Mouse (Mus musculus) stomach, postnatal 0 days (tissue): Measurements from ENCODE around the gene Ccdc43. TPM values are rescaled to one million over a fixed set of nuclear protein-coding genes. Genes with fewer than 3 reads are reported as not detected.

Experiments used
- ATAC-seq: fragments of 200-750 bp; cut with Nextera tagmentation; 2 replicates; pipeline ENCODE4 v1.8.0; 2017; ENCODE audit not compliant: low FRiP score, low TSS enrichment
- DNase-seq: peaks from one replicate; pipeline ENCODE4 v3.0.0-alpha.2; 2016; ENCODE audit warnings: low spot score
- H3K27ac ChIP-seq: fragments of 300-500 bp; sonication (generic); replicated peaks from 2 replicates; pipeline ENCODE4 v1.5.1; 2014; ENCODE audit warnings: mild to moderate bottlenecking, control low read depth
- H3K27me3 ChIP-seq: fragments of 300-500 bp; sonication (generic); 2 replicates; pipeline ENCODE4 v1.6.1; 2014; ENCODE audit warnings: low read length; ENCODE audit not compliant: control insufficient read depth, insufficient read depth
- H3K36me3 ChIP-seq: fragments of 300-500 bp; sonication (generic); 2 replicates; pipeline ENCODE4 v1.6.1; 2014; ENCODE audit warnings: low read length, mixed read lengths; ENCODE audit not compliant: control insufficient read depth, insufficient read depth
- H3K4me1 ChIP-seq: fragments of 300-500 bp; sonication (generic); replicated peaks from 2 replicates; pipeline ENCODE4 v1.6.1; 2014; ENCODE audit warnings: antibody characterized with exemption; ENCODE audit not compliant: control insufficient read depth, insufficient read depth
- H3K4me2 ChIP-seq: fragments of 300-500 bp; sonication (generic); replicated peaks from 2 replicates; pipeline ENCODE4 v1.6.1; 2014; ENCODE audit warnings: low read depth, mild to moderate bottlenecking, control low read depth, moderate library complexity
- H3K4me3 ChIP-seq: fragments of 300-500 bp; sonication (generic); 2 replicates; pipeline ENCODE4 v1.5.1; 2014; ENCODE audit warnings: low read depth, low read length, control low read depth
- H3K9ac ChIP-seq: fragments of 300-500 bp; sonication (generic); 2 replicates; pipeline ENCODE4 v1.6.1; 2014; ENCODE audit warnings: mild to moderate bottlenecking, low read length, control low read depth, mixed read lengths
- H3K9me3 ChIP-seq: fragments of 300-500 bp; sonication (generic); 2 replicates; pipeline ENCODE4 v1.6.1; 2016; ENCODE audit warnings: low read length; ENCODE audit not compliant: control insufficient read depth
- CTCF ChIP-seq: IDR thresholded peaks from 2 replicates; pipeline ENCODE4 v1.5.1; 2016; ENCODE audit warnings: antibody characterized with exemption, low read depth, mild to moderate bottlenecking, moderate library complexity
- EP300 ChIP-seq: optimal IDR thresholded peaks from 2 replicates; pipeline ENCODE3; 2016; ENCODE audit warnings: antibody characterized with exemption
- WGBS: fragments of 180-500 bp; shearing (Covaris S2); extraction: QIAGEN DNeasy Blood & Tissue Kit; methylation state at CpG from one replicate; pipeline ENCODE4 v1.1.7; 2014; 5-methylcytosine and 5-hydroxymethylcytosine counted together
- polyA plus RNA-seq: library from polyadenylated mRNA; unstranded; fragments of >200 nt; fragmentation: Nextera tagmentation; extraction: Ambion mirVana; gene quantifications from 2 replicates; pipeline ENCODE4 v1.2.1, GENCODE M21; 2015

Ccdc43 gene
- polyA plus RNA-seq, 1 experiment from 2014 or later: 19.0 TPM

DNA sequence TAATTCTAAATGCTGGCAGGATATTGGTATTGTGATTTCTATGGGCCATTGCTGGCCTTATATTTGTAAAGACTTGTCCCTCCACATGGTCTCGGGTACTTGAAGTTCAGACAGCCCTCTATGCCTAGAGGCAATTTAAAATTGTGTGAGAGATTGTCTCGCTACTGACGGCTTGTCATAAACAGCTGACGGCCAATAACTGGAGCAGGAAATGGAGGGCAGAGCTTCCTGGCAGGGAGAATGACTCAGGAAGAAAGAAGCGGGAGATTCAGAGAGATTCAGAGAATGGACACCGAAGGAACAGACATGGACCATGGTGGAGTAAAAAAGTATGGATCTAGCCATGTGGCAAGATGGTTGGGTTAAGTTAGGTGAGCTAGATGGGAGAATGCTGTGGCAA is 40.7 kb downstream of the Ccdc43 start:
- Histone ChIP-seq H3K4me3 (no peak overlapping the region), H3K36me3 (no peaks in the 10 kb centered on the region), H3K9ac (no peak overlapping the region), H3K27ac (no peak overlapping the region), H3K9me3 (no peaks in the 10 kb centered on the region), H3K27me3 (no peaks in the 10 kb centered on the region), H3K4me1 (no peaks in the 10 kb centered on the region), H3K4me2 (no peak overlapping the region)
- DNase-seq: no peak
- TF ChIP-seq EP300 (no peak), CTCF (no peak)
- 53% methylated on average over 6 of the region's 6 CpGs for WGBS
- no peak for ATAC-seq

DNA sequence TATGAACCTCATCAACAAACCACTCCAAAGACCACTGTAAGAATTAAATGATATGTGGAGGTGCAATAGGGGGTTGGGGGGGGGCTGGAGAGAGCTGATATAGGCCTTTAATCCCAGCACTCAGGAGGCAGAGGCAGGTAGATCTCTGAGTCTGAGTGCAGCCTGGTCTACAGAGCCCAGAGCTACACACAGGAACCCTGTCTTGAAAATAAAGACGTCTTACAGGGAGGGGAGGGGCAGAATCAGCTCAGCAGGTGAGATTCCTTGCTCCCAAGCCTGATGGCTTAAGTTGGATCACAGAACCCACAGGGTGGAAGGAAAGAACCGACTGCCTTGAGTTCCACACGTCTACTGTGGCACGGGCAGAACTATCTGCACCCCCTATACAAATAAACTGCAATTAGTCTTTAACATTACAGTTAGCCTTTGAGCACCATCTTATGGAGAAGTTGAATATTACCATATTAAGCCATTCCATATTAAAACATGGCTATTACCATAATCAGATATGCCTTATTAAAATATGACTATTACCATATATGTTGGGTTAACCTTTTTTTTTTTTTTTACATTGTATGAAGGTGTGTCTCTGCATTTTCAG is 41.2 kb downstream of the Ccdc43 start:
- H3K9me3 ChIP-seq: no peaks in the 10 kb centered on the region
- H3K36me3 ChIP-seq: no peaks in the 10 kb centered on the region
- 8% methylated on average over 4 of the region's 4 CpGs for WGBS
- no peak overlapping the region for H3K9ac ChIP-seq
- H3K4me2 ChIP-seq: 0 out of 2 replicates have a peak overlapping the region, but pooled peaks have one; percentile 1
- DNase-seq: no peak
- 0 out of 2 replicates have a peak overlapping the region, but pooled peaks have one; percentile 3 for H3K27ac ChIP-seq
- no peak; the same call in 1 of the 2 replicates for ATAC-seq
- H3K4me1 ChIP-seq: no peaks in the 10 kb centered on the region
- H3K27me3 ChIP-seq: no peaks in the 10 kb centered on the region
- no peak overlapping the region for H3K4me3 ChIP-seq
- no peak for TF ChIP-seq EP300
- peak; percentile 84 for TF ChIP-seq CTCF

DNA sequence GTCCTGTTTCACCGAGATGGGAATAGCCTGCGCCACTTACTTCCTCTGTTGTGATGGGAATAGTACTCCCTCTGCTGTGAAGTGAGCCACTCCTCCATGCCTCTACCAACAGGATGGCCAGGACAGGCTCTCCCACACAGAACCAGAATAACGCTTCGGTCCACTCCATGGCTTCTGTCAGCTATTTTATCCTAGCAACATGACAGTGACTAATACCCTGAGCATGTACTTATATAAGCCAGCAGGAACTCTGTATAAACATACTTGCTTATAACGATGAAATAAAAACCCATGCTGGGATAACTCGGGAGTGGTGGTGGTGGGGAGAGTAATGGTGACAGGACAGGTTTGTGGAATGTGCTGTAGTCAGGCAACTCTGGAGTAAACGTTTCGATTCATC is 41.7 kb downstream of the Ccdc43 start:
- Histone ChIP-seq H3K4me3 (no peak overlapping the region), H3K9ac (no peak overlapping the region), H3K4me2 (no peak overlapping the region), H3K27ac (0 out of 2 replicates have a peak overlapping the region, but pooled peaks have one; percentile 13), H3K27me3 (no peaks in the 10 kb centered on the region), H3K9me3 (no peaks in the 10 kb centered on the region), H3K4me1 (no peaks in the 10 kb centered on the region), H3K36me3 (no peaks in the 10 kb centered on the region)
- DNase-seq: no peak
- 40% methylated on average over 8 of the region's 8 CpGs for WGBS
- peak; percentile 53 for ATAC-seq
- TF ChIP-seq EP300: no peak

DNA sequence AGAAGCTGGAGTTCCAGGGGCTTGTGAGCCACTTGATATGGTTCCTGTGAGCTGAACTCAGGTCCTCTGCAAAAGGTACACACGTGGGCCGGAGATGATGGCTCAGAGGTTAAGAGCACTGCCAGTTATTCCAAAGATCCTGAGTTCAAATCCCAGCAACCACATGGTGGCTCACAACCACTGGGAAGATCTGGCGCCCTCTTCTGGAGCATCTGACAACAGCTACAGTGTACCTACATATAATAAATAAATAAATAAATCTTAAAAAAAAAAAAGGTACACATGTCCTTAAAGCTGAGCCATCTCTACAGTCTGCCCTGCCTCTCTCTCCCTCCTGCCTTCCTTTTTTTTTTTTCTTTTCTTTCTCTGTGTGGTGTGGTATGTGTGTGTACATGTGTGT is 44.7 kb downstream of the Ccdc43 start:
- no peak for DNase-seq

DNA sequence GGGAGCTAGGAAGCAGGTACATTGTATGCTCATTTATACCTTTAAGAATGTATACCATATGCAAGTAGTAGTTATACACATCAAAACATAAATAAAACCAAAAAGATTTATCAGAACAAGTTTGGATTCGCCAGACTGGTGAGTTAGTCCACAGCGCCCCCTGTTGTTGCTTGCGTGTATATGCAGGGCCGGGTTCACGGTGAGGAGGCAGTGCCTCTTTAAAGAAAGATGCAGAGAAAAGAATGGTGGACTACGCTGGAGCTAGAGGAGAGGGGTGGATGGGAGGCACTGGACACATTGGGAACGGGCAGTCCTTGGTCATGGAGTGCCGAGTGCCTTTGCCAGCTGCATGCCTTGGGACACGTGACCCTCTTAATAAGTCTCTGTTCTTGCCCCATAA is 46.2 kb downstream of the Ccdc43 start:
- Histone ChIP-seq H3K36me3 (no peaks in the 10 kb centered on the region), H3K4me2 (no peak overlapping the region), H3K27ac (no peak overlapping the region), H3K27me3 (no peaks in the 10 kb centered on the region), H3K9ac (no peak overlapping the region), H3K4me3 (no peak overlapping the region), H3K9me3 (no peaks in the 10 kb centered on the region), H3K4me1 (no peaks in the 10 kb centered on the region)
- 5% methylated on average over 9 of the region's 9 CpGs for WGBS
- DNase-seq: peak; percentile 79
- no peak; the same call in 1 of the 2 replicates for ATAC-seq
- TF ChIP-seq CTCF (peak; percentile 98), EP300 (no peak)

More for the DNA sequence above, 44.7 kb downstream of the Ccdc43 start:
- no peak overlapping the region for H3K4me3 ChIP-seq
- TF ChIP-seq CTCF: peak; percentile 63
- TF ChIP-seq EP300: no peak
- no peak for ATAC-seq
- H3K9me3 ChIP-seq: no peaks in the 10 kb centered on the region
- no peak overlapping the region for H3K27ac ChIP-seq
- no peaks in the 10 kb centered on the region for H3K27me3 ChIP-seq
- no peak overlapping the region for H3K9ac ChIP-seq
- H3K4me2 ChIP-seq: no peak overlapping the region
- 73% methylated on average over 3 of the region's 3 CpGs for WGBS
- no peaks in the 10 kb centered on the region for H3K36me3 ChIP-seq
- no peaks in the 10 kb centered on the region for H3K4me1 ChIP-seq

DNA sequence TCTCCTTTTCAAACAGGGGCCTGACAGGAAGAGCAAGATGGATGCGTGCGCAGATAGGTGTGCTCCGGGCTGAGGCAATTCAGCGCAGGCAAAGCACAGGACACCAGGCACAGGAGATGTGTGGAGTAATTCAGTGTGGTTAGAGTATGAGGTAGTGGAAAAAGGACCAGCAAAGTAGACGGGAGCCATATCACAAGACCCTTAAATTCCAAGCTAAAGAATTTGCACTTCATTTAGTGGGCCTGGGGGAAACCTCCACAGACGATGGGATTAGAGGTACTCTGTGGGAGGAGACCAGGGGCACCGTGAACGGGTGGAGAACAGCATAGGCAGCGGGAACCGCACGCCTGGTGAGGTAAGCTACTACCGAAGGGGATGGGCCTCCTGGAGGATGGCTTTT is 49.7 kb downstream of the Ccdc43 start:
- H3K9me3 ChIP-seq: no peaks in the 10 kb centered on the region
- TF ChIP-seq EP300 (no peak), CTCF (no peak)
- no peak overlapping the region for H3K9ac ChIP-seq
- H3K36me3 ChIP-seq: no peaks in the 10 kb centered on the region
- 74% methylated on average over 12 of the region's 12 CpGs for WGBS
- no peak overlapping the region for H3K27ac ChIP-seq
- DNase-seq: no peak
- no peak overlapping the region for H3K4me2 ChIP-seq
- peaks cover 5% of the 10 kb centered on the region; the same call in 1 of the 2 replicates for H3K4me1 ChIP-seq
- no peaks in the 10 kb centered on the region for H3K27me3 ChIP-seq
- H3K4me3 ChIP-seq: no peak overlapping the region
- no peak for ATAC-seq
